Mouse (Mus musculus) olfactory bulb, adult 2 months (tissue): ENCODE measurements around the gene Krt222.

Experiments used
- CTCF ChIP-seq: fragments of 200-500 bp; IDR thresholded peaks from 2 replicates; pipeline ENCODE4 v1.5.1; 2012; ENCODE audit warnings: low read depth, mild to moderate bottlenecking, low read length, moderate library complexity; ENCODE audit not compliant: insufficient read depth
- POLR2A ChIP-seq: fragments of 200-500 bp; IDR thresholded peaks from 2 replicates; pipeline ENCODE4 v1.6.1; 2012; ENCODE audit warnings: mild to moderate bottlenecking, low read depth, low read length, moderate library complexity; ENCODE audit not compliant: insufficient read depth

- no peak for TF ChIP-seq CTCF
- TF ChIP-seq POLR2A: no peak
Observed at GRCm38 (mm10) chr11:99229641-99230260, 14.1 kb downstream of the Krt222 start.
